Mouse (Mus musculus): Measurements from ENCODE around the gene Mpdz.

Gene Mpdz

DNA sequence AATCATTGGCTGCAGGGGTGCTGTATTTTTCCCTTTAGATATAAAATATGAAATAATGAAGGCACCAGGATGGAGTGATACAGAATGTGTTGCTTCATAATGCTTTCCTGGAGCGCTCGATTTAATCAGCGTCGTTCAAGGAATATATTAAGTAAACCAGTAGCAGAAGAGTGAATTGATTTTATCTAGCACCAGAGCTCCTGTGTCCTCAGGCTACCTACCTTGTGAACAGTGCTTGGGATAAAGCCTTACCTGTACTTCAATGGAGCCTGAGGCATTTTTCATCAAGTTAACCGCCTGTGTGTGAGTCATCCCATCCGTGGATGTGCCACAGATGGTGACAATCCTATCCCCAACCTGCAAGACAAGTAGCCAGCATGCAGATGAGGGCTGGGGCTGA is 159.5 kb downstream of the Mpdz start:
- ATAC-seq (ENCODE audit: low TSS enrichment): no peak

DNA sequence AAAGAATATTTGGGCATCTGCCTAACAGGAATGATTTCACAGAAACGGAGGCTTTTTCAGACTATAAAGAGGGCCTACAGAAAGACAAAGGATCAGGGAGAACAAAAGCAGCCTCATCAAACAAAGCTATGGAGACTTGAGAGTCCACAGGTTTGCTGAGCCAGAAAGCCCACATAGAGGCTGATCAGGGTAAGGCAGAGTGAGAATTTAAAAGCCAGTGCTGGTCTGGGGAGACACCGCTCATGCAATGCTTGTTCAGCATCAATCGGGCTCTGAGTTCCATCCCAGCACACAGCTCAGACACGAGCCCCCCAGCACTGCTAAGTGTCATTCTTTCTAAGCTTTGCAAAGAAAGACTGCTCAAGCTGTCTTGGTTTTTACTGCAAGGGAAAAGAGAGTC is 162.5 kb downstream of the Mpdz start:
- ATAC-seq (ENCODE audit: low TSS enrichment): peak; percentile 32; the same call in 1 of the 2 replicates

DNA sequence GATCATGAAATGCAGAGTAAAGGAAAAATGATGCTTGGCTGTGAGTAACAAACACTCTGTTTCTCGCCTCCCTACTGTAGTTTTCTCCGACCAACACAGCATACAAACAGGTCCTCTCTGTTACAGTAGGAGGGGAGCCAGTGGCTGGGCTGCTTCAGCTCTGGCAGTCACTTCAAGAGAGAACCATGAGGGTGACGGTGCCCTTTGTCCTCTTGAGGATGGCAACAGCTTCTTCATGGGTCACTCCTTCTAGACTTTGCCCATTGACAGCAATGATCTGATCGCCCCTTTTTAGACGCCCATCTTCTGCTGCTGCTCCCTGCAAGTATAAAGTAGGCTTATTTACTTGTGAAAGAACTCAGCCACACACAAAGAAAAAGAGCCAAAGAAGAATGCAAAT is 163.2 kb downstream of the Mpdz start:
- ATAC-seq (ENCODE audit: low TSS enrichment): no peak

DNA sequence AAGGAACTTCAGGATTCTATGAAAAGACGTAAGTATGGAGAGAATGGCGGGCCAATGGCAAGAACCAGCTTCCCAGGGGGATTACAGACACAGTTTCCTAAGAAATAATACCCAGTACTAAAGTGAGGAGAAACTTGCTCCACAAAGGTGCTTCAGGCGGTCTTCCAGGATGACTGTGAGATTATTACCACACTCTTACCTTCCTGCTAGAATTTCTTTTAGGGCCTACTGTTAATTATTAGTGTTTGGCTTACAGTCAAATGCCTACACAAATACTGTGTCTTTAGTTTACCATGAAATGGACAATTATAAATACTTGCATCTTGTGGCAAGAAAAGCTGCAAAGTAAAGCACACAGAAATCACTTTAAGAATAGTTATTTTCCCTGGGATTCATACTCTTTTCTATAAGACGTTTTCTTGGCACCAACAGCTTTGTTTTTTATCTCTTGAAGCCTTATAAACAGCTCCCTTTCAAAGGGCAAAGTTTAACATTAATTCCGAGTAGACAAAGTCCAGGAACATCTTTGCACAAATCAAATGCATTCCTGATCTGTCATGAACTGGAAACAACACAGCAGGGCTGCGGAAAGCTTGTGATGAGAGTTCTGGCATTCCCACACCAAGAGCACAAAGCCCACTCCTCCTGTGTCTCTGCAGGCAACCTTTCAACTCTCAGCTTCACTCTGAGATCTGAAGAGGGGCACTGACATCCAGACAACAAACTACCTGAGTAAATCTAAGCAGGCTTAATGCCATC is 166.5 kb downstream of the Mpdz start:
- no peak for ATAC-seq (ENCODE audit: low TSS enrichment)

DNA sequence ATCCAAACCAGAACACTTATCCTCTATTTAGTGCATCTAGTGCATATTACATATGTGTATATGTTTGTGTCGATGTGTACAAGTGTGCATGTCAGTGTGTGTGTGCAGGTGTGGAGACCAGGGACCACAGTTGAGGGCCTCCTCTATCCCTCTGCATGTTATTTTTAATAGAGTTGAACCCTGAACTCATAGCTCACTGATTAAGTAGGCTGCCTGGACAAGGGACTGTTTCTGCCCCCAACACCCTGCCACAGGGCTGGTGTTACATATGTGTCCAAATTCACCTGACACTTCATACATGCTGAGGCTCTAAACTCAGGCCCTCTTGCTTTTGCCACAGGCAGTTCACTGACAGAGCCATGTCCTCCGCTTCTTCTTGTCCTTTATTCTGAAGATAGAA is 169.5 kb downstream of the Mpdz start:
- ATAC-seq (ENCODE audit: low TSS enrichment): no peak

DNA sequence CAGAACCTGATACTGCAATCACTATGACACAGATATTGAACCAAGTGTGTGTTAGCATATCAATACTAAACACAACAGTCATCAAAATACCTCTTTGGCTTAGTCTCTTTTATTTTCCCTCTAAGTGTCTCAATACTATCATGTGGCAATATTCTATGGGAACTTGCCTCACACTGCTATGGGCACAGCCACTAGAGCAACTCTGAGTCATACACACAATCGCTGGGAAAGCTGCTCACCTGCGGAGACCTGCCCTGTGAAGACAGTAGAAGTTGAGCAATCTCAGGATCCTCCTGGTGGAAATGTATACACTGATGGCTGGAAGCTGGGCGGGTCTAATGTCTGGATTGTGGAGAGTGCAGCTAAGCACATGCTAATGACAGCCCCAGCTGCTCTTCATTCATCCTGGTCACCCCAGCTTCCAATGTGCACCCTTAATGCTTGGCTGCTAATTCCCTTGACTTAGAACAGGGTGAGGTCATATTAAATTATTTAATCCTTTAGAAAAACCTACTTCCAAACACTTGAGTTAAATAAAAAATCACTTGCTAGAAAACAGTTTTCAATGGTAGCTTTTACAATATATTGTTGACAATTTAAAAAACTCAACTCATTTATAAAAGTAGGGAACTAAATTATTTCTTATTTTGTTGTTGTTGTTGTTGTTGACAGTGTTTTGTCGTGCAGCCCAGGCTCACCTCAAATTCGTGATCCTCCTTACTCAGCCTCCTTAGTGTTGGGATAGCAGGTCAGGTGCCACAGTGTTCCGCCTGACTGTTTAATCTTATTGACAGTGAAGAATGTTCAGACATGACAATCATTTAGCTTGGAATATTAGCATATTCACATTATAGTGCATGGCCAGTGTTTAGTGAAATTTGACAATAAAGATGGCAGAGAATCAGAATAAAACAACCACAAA is 189.5 kb downstream of the Mpdz start:
- no peak for ATAC-seq (ENCODE audit: low TSS enrichment)

DNA sequence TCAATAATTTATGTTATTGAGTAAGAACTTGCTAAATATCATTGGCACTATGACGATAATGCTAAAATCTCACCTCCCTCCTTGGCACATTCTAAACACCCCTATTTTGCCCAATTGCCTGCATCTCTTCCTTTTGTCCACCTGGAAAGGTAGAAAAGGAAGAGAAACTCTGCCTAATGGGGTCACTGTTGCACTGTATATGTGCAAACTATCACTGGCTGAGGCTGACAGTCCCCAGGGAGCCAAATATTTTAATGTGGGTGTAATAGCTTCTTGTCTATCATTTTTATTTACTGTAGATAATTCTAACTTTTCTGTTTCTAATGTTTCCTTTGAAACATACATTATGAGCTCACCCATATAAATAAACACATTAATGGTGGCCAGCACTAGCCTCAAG is 190.3 kb downstream of the Mpdz start:
- ATAC-seq (ENCODE audit: low TSS enrichment): no peak

DNA sequence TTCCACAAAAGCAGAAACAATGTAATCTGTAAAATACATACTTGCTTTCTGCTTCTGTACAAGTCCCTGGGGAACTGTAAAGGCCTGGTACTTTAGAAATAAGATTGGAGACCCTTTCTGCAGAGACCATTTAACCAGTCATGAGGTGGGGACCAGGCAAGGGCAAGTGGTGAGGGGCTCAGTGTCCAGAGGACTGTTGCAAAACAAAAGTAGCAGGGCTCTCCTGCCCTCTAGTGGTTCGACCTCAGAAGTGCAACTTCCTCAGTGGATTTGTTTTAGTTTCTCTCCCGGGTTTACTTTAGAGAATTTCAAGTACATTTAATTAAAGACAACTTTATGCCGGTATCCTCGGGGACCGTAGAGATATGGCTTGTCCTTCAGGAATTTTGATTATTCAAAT is 190.7 kb downstream of the Mpdz start:
- ATAC-seq (ENCODE audit: low TSS enrichment): peak; percentile 64; the same call in 1 of the 2 replicates

DNA sequence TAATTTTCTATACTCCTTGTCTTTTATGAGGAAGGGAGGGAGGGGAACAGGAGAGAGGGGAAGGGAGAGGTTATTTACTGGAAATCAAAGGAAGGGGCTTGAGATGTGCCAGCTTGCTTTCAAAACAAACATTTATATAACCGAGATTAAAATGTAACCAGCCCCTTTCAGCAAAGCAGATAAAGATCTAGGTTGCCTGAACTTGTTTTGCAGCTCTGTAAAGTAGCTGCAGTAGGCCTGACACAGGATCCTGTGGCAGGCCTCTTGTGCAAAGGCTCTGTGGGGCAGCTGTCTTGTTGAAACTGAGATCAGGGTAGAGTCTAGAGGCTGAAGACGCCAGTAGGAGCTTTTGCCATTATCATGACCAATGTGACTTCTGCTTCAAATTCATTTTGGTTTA is 193.4 kb downstream of the Mpdz start:
- no peak for ATAC-seq (ENCODE audit: low TSS enrichment)

DNA sequence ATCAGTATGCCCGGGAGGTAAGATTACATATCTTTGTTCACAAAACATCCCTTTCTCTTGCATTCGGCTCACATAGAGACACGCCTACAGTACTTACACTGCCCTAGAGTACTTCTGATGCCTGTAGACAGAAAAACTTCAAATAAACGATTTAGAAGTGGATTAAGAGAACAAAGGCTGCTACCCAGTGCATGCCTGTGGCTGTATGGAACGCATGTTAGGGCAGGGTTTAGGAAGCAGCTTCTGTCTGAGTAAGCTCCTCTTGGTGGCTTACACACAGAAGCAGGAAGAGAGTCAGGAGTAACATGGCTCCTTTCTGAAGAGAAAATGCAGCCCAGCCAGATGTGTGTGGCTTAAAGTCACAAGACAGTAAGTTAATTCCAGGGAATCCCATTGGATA is 206.4 kb downstream of the Mpdz start:
- no peak for ATAC-seq (ENCODE audit: low TSS enrichment)

Data from frontal cortex, adult (tissue).